Mouse (Mus musculus) embryonic fibroblast, embryonic 13.5 days (primary cell): ENCODE data around the gene Gm9918.

Experiments
- CTCF ChIP-seq: IDR thresholded peaks from 2 replicates; pipeline ENCODE4 v1.5.1; 2011; ENCODE audit warnings: mild to moderate bottlenecking, control low read depth, low read length, moderate library complexity, borderline replicate concordance; ENCODE audit not compliant: insufficient read depth
- POLR2A ChIP-seq: IDR thresholded peaks from 2 replicates; pipeline ENCODE4 v1.6.1; 2011; ENCODE audit warnings: low read depth, mild to moderate bottlenecking, control low read depth, low read length, moderate library complexity

DNA sequence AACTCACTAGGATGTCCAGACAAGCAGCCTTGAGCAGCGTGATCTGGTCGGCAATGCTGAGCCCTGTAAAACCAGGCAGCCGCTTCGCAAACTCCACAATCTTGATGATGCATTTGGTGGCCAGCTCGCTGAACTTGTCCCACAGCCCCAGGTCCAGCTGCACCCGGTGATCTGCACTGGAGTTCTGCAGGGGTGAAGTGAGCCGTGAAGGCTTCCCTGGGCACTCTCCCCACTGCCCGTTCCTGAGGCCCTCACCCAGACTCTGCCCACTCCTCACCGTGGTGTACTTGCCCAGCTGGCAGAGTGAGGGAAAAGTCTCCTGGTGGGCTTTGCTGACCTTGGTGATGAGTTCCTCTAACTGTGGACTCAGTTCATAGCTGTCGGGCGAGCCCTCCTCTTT, 30.5 kb upstream of the Gm9918 start:
- TF ChIP-seq CTCF (no peak), POLR2A (no peak)
